Mouse (Mus musculus) heart, postnatal 0 days (tissue): Measurements from ENCODE around the gene Slc26a1. TPM values are rescaled to one million over a fixed set of nuclear protein-coding genes. Genes with fewer than 3 reads are reported as not detected.

ENCODE experiments used
- ATAC-seq: fragments of 200-750 bp; cut with Nextera tagmentation; 2 replicates; pipeline ENCODE4 v1.8.0; 2017; ENCODE audit warnings: low read depth, moderate number of reproducible peaks, moderate library complexity; ENCODE audit not compliant: insufficient read depth
- DNase-seq: peaks from one replicate; pipeline ENCODE4 v3.0.0-alpha.2; 2016; ENCODE audit warnings: low spot score
- H3K27ac ChIP-seq: fragments of 300-500 bp; sonication (generic); 2 replicates; pipeline ENCODE4 v1.5.1; 2014; ENCODE audit warnings: low read depth, mild to moderate bottlenecking
- H3K27me3 ChIP-seq: fragments of 300-500 bp; sonication (generic); 2 replicates; pipeline ENCODE4 v1.6.1; 2014; ENCODE audit warnings: low read length, mixed read lengths; ENCODE audit not compliant: control insufficient read depth, insufficient read depth
- H3K36me3 ChIP-seq: fragments of 300-500 bp; sonication (generic); replicated peaks from 2 replicates; pipeline ENCODE4 v1.6.1; 2014; ENCODE audit warnings: low read length, mixed read lengths; ENCODE audit not compliant: control insufficient read depth, insufficient read depth
- H3K4me1 ChIP-seq: fragments of 300-500 bp; sonication (generic); 2 replicates; pipeline ENCODE4 v1.6.1; 2014; ENCODE audit warnings: antibody characterized with exemption; ENCODE audit not compliant: control insufficient read depth, insufficient read depth
- H3K4me2 ChIP-seq: fragments of 300-500 bp; sonication (generic); 2 replicates; pipeline ENCODE4 v1.6.1; 2014; ENCODE audit warnings: low read depth, mild to moderate bottlenecking, low read length, moderate library complexity
- H3K4me3 ChIP-seq: fragments of 300-500 bp; sonication (generic); 2 replicates; pipeline ENCODE4 v1.5.1; 2014; ENCODE audit warnings: low read depth, low read length
- H3K9ac ChIP-seq: fragments of 300-500 bp; sonication (generic); replicated peaks from 2 replicates; pipeline ENCODE4 v1.6.1; 2014; ENCODE audit warnings: low read depth, low read length, mixed read lengths
- H3K9me3 ChIP-seq: fragments of 300-500 bp; sonication (generic); replicated peaks from 2 replicates; pipeline ENCODE4 v1.6.1; 2016; ENCODE audit warnings: low read length; ENCODE audit not compliant: control insufficient read depth
- CTCF ChIP-seq: IDR thresholded peaks from 2 replicates; pipeline ENCODE4 v1.5.1; 2016; ENCODE audit warnings: antibody characterized with exemption, control low read depth, low read depth
- EP300 ChIP-seq: IDR thresholded peaks from 2 replicates; pipeline ENCODE4 v1.6.1; 2016; ENCODE audit warnings: antibody characterized with exemption, low read depth
- WGBS: fragments of 180-500 bp; shearing (Covaris S2); extraction: QIAGEN DNeasy Blood & Tissue Kit; methylation state at CpG from one replicate; pipeline ENCODE4 v1.1.7; 2014; 5-methylcytosine and 5-hydroxymethylcytosine counted together
- polyA plus RNA-seq: library from polyadenylated mRNA; unstranded; fragments of >200 nt; fragmentation: Nextera tagmentation; extraction: Ambion mirVana; gene quantifications from 2 replicates; pipeline ENCODE4 v1.2.1, GENCODE M21; 2015
- total RNA-seq: library from RNA; depleted of rRNA; stranded (reverse); fragments of >200 nt; gene quantifications from 2 replicates; pipeline ENCODE4 v1.2.3, GENCODE M21; 2014; ENCODE audit warnings: low replicate concordance; rRNA removed

The Slc26a1 gene
- total RNA-seq: 0.08 TPM in 1 of 2 replicates, not detected in the other
- polyA plus RNA-seq: 0.11 and 0.23 TPM in 2 replicates

GRCm38 (mm10) chr5:108675251-108675816, at the start of gene Slc26a1:
Slc26a1 (minus strand) TSS chr5:108675569.
- Histone ChIP-seq H3K27me3 (no peaks in the 10 kb centered on the region), H3K27ac (no peak within 1 kb of the TSS), H3K9me3 (no peaks in the 10 kb centered on the region), H3K4me3 (no peak within 1 kb of the TSS), H3K4me1 (peaks cover 10% of the 10 kb centered on the region), H3K9ac (no peak within 1 kb of the TSS), H3K36me3 (peaks cover 12% of the 10 kb centered on the region; the same call in 1 of the 2 replicates), H3K4me2 (no peak within 1 kb of the TSS)
- TF ChIP-seq CTCF (no peak), EP300 (no peak)
- WGBS: 78% methylated on average over 9 of the region's 9 CpGs
- DNase-seq (no peak), ATAC-seq (no peak)

- Histone ChIP-seq H3K27me3 (no peaks in the 10 kb centered on the region), H3K4me3 (no peak overlapping the region), H3K9ac (no peak overlapping the region), H3K27ac (no peak overlapping the region), H3K36me3 (no peaks in the 10 kb centered on the region), H3K9me3 (no peaks in the 10 kb centered on the region), H3K4me2 (no peak overlapping the region), H3K4me1 (no peaks in the 10 kb centered on the region; the same call in 1 of the 2 replicates)
- no peak for DNase-seq
- TF ChIP-seq EP300 (no peak), CTCF (no peak)
- no peak for ATAC-seq
- 18% methylated on average over 2 of the region's 2 CpGs for WGBS
Measured at GRCm38 (mm10) chr5:108724006-108724405, 48.6 kb upstream of the Slc26a1 start.

GRCm38 (mm10) chr5:108719761-108720160, 44.4 kb upstream of the Slc26a1 start:
- DNase-seq (no peak), ATAC-seq (no peak)
- Histone ChIP-seq H3K4me2 (no peak overlapping the region), H3K9me3 (no peaks in the 10 kb centered on the region), H3K4me1 (no peaks in the 10 kb centered on the region), H3K36me3 (no peaks in the 10 kb centered on the region), H3K4me3 (no peak overlapping the region), H3K27ac (no peak overlapping the region), H3K27me3 (no peaks in the 10 kb centered on the region), H3K9ac (no peak overlapping the region)
- TF ChIP-seq CTCF: 0 out of 2 replicates have a peak, but pooled peaks have one; percentile 9
- no peak for TF ChIP-seq EP300
- 38% methylated on average over 7 of the region's 7 CpGs for WGBS

- Histone ChIP-seq H3K4me1 (no peaks in the 10 kb centered on the region), H3K9ac (no peak overlapping the region), H3K36me3 (no peaks in the 10 kb centered on the region), H3K4me3 (no peak overlapping the region), H3K27ac (no peak overlapping the region), H3K4me2 (no peak overlapping the region), H3K9me3 (no peaks in the 10 kb centered on the region), H3K27me3 (no peaks in the 10 kb centered on the region)
- DNase-seq: no peak
- ATAC-seq: no peak
- 53% methylated on average over 4 of the region's 4 CpGs for WGBS
- no peak for TF ChIP-seq EP300
- TF ChIP-seq CTCF: no peak
Measured at GRCm38 (mm10) chr5:108718051-108718450, 42.7 kb upstream of the Slc26a1 start.

- no peaks in the 10 kb centered on the region for H3K4me1 ChIP-seq
- no peaks in the 10 kb centered on the region for H3K27me3 ChIP-seq
- 48% methylated on average over 1 of the region's 1 CpGs for WGBS
- no peak overlapping the region for H3K9ac ChIP-seq
- no peak overlapping the region for H3K4me3 ChIP-seq
- no peak for DNase-seq
- H3K9me3 ChIP-seq: no peaks in the 10 kb centered on the region
- TF ChIP-seq EP300 (no peak), CTCF (no peak)
- no peaks in the 10 kb centered on the region for H3K36me3 ChIP-seq
- no peak for ATAC-seq
- no peak overlapping the region for H3K4me2 ChIP-seq
- no peak overlapping the region for H3K27ac ChIP-seq
Measured at GRCm38 (mm10) chr5:108715974-108716373, 40.6 kb upstream of the Slc26a1 start.

GRCm38 (mm10) chr5:108714149-108714548, 38.8 kb upstream of the Slc26a1 start:
- H3K4me1 ChIP-seq: no peaks in the 10 kb centered on the region
- no peaks in the 10 kb centered on the region for H3K36me3 ChIP-seq
- 47% methylated on average over 6 of the region's 6 CpGs for WGBS
- no peaks in the 10 kb centered on the region for H3K9me3 ChIP-seq
- DNase-seq (no peak), ATAC-seq (0 out of 2 replicates have a peak, but pooled peaks have one; percentile 32)
- H3K27me3 ChIP-seq: no peaks in the 10 kb centered on the region
- no peak overlapping the region for H3K9ac ChIP-seq
- no peak overlapping the region for H3K27ac ChIP-seq
- H3K4me2 ChIP-seq: no peak overlapping the region
- H3K4me3 ChIP-seq: no peak overlapping the region
- TF ChIP-seq CTCF (no peak), EP300 (no peak)
